Mouse (Mus musculus): ENCODE measurements at regions not wholly inside any gene's neighbourhood (a gene's known extent, or its start where the extent isn't known, plus 50 kb on each side); places are given as distances from the start of the nearest gene placed in this dataset.

DNA sequence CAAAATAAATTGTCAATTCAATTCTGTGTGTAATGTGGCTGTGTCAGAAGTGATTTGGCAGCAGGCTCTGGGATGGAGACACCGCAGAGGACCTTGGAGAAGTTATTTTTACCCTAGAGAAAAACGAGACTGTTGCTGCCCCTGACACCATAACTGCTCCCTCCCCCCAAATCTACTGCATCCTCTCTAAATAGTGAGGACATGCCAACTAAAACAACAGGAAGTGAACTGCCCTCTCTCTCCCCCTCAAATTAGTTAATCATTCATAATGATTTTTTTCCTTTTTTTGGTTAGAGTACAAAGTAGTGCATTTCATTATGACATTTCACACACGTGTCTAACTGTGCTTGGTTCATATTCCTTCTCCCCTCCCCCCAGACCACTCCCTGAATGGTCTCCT is 55.6 kb upstream of the Pias1 start:
- no peak for DNase-seq (ENCODE audit: low read depth)

DNA sequence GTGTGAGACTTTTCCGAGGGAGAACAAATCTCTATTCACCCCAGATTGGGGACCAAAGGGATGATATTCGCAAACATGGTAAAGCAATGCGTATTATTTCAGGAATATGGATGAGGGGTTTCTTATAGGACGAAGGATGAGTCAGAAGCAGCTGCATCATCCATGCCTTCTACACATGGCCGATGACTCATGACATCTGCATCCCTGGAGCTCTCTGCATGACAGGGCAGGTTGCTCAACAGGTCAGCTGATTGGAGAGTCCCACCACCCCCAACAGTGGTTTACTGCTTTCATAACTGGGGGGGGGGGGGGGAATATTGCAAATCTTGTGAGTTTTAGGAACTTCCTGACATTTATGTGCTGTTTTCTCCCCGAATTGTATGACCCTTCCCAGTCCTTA is 50.3 kb upstream of the Pias1 start:
- peak; percentile 70 for DNase-seq (ENCODE audit: low read depth)
